Mouse (Mus musculus) embryonic fibroblast, embryonic 13.5 days (primary cell): ENCODE data around the gene Gm20219.

ENCODE experiments used
- CTCF ChIP-seq: IDR thresholded peaks from 2 replicates; pipeline ENCODE4 v1.5.1; 2011; ENCODE audit warnings: mild to moderate bottlenecking, control low read depth, low read length, moderate library complexity, borderline replicate concordance; ENCODE audit not compliant: insufficient read depth
- POLR2A ChIP-seq: IDR thresholded peaks from 2 replicates; pipeline ENCODE4 v1.6.1; 2011; ENCODE audit warnings: low read depth, mild to moderate bottlenecking, control low read depth, low read length, moderate library complexity

DNA sequence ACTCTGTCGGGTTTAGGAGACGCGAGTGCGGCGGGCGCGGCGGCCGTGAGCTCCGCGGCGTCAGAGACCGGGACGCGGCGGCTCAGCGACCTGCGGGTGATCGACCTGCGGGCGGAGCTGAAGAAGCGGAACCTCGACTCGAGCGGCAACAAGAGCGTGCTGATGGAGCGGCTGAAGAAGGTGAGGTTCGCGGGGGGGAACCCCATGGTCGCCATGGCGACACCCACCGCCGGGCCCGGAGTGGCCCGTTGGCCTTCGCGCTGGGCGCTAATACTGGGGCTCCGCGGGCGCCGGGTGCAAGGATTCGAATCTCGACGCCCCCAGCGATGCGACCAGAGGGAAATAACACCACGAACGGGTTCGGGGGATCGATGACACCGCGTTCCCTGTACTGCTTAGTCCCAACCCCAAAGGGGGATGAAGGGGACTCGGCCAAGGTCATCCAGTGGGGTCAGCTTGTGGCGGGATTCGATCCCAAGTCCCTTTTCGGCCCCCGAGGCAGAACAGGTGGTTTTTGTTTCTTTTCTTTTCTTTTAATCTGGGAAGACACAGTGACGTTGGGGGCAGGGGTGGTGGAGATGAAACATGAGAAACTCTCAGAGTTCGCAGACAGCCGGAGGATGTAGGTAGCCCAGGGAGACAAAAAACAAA lies 31.1 kb upstream of the Gm20219 start:
- TF ChIP-seq CTCF: no peak
- no peak for TF ChIP-seq POLR2A
